Mouse (Mus musculus) spleen, postnatal 4 days (tissue): ENCODE results near the gene Clmn.

Experiments used
- DNase-seq, 2 experiments: peaks; one replicate each; pipeline ENCODE4 v3.0.0; 2022; ENCODE audit warnings: low spot score in 2 of 2

The Clmn gene

DNA sequence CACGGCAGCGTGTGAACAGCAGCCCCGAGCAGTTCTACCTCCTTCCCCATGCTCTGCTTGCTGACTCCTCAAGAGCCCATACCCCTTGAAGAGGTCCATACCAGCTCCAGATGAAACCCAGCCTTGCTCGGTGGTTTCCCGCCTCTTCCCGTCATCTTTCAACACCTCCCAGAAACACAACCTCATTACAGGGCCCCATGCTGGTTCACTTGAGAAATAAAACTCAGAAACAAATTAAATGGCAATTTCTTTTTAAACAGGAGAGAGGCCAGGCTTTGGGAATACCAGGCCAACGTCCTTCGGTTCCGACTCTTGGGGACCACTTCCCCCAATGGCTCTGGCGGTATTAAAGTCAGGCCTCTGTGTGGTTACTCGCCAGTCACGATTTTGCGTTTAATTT is 51.1 kb downstream of the Clmn start:
- DNase-seq, result no peak

DNA sequence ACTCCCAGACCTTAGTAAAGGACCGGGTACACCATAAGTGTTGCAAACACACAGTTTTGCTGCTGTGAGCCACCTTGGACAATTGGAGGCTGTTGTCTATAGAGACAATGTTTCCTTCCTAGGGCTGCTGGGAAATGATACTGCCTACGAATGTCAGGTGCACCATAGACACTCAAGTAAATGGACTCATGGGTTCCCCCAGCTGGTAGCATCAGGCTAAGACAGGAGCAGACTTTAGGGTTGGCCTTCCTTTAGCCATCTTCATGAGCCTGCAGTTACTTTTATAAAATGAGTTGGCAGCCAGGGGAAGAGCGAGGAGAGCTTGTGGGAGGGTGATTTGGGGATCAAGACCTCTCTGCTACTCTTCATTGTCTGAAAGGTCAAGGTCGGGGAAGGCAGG is 52.2 kb downstream of the Clmn start:
- no peak for DNase-seq

GRCm38 (mm10) chr12:104810923-104811443 is 53.9 kb downstream of the Clmn start:
- no peak for DNase-seq

DNA sequence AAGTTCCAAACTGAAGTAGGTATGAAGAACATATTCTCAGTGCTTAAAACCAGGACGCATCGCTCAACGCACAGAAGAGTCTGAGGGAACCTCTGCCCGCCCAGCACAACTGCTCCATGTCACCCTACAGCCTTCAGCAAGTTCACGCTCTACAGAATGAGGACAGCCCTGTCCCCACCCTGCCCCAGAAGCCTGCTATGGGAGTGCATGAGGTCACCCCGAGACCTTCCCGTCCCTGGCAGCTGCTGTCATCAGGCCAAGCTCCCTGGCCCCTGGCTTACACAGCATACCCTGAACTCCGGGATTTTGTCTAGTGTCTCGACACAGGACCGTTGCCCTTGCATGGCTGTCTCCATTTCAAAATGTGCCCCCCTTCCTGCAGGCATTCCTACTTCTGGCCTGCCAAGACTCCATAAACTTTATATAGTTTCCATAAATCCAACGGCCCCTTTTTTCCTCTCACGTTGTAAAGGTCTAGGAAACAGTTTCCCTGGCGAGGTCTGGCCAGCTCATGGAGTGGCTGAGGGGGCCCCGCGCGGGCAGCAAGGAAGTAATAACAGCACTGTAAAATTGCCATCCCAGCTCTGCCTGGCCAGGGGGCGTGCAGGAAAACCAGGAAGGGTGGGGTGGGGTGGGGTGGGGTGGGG is 56.3 kb downstream of the Clmn start:
- DNase-seq, result no peak

DNA sequence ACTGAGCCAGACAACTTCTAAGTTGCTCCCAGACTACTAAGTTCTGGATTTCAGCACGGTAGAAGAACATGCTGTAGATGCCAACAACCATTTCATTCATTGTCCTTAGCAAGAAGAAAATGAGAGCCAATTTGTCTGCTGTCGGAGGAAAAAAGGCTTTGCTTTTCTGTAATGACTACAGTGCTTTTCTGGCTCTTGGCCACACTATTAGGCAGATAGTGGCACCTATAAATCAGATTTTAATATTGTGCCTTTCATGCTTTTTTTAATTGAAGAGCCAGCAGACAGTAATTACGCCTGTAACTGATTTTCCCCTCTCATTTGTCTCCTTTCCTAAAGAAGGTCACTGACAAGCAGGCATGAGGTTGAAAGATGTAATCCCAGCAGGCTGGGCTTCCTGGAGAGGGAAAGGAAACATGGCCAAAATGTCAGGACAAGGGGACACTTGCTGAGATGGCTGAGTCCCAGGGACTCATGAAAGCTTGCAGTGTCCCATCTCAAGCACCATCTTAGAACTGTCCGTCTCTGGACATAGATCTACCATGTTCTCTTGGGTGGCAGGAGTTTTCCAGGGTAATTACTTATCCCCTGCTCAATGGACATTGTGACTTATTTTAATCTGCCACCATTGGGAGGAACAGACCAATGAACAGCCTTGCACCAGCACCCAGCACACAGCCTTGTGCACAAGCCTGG is 58.0 kb downstream of the Clmn start:
- DNase-seq, result no peak

DNA sequence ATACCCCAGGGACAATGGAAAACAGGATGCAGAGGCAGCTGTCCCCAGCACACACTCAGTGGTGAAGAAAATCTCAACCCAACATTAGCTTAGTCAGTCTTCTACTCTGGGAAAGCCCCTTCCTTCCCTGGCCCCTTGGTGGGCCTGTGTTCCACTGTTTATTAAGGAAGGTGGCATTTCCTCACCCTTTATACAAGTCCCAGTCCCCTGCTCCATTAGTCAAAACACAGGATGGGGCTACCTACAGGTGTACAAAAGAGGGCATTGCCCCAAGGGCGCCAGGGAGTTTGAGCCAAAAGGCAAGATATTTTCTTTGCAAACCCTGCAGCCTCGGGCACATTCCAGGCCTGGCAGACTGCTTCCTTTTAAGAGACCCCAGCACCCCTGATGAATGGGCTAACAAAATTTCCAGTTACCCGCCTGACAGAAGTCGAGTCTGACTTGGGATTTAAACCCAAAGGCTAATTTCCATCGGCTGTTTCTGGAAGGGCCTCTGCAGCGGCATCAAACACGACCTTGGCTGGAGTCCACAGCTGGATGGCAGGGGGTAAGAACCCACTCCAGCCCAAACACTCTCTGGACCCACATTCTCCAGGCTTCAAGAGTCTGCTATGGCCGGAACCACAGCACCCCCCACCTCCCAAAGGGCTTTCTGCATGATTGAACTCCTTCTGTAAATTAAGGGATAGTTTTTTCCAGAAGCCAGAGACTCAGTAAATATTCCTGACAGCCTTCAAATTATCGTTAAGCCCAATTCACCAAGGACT is 63.2 kb downstream of the Clmn start:
- DNase-seq, result no peak

DNA sequence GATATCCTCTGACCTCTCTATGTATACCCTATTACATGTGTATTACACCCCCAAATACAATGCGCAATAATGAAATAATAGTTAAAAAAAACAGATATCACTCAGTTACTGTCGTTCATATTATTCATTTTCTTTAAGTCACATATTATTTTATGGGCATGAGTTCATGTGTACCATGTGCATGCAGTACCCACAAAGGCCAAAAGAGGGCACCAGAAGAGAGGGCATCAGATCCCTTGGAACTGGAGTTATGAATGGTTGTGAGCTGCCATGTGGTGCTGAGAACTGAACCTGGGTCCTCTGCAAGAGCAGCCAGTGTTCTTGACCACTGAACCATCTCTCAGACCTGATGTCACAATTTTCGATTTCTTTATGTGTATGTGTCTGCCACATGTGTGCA is 65.5 kb downstream of the Clmn start:
- no peak for DNase-seq

GRCm38 (mm10) chr12:104797905-104798304 is 67.0 kb downstream of the Clmn start:
- no peak for DNase-seq

DNA sequence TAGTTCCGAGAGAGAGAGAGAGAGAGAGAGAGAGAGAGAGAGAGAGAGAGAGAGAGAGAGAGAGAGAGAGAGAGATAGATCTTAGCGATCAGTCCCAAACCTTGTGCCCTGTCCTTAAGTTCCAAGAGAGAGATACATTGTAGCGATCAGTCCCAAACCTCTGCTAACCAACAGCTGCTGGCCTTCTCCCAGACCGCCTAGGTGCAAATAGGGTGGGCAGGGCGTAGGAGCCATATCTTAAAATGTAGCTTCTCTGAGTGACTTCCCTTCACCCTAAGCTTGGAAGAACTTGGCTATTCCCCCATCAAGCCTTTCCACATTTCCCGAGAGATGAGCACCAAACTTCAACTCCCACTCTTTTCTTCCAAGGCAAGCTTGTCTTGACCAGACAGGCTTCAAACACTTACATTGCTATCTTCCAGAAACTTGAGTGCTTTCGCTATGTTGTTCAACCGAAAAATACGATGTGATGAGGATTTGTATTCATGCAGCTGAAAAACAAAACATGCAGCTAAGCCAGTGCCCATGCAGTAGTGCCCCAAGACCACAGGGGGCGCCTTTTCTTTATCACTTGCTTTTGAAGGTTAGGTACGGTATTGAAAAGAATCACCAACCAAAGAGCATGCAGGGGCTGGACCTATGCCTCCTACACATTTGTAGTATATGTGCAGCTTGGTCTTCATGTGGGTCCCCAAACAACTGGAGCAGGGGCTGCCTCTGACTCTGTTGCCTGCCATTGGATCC is 68.1 kb downstream of the Clmn start:
- DNase-seq, result no peak

GRCm38 (mm10) chr12:104794957-104795356 is 69.9 kb downstream of the Clmn start:
- DNase-seq, result no peak

DNA sequence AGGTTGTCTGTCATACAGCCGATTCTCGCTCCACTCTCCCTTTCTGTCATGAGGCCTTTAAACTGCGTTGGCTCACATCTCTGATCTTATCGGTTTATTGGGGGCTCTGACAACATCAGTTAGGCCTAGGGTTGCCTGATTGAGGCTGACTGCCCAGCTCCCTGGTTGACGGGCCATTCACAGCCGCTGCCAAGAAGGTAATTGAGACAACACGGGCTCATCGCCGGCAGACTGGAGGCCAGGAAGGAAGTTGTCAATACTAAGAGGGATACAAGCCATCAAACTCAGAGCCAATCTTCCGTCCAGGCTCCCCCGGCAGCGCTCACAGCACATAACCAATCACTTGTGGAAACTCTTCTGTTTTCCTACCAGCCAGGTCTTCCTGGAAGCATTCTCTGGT is 71.4 kb downstream of the Clmn start:
- DNase-seq, result no peak

- DNase-seq, result no peak
Measured at GRCm38 (mm10) chr12:104777603-104778002, 87.3 kb downstream of the Clmn start.

- DNase-seq, result no peak
Measured at GRCm38 (mm10) chr12:104771941-104772340, 92.9 kb downstream of the Clmn start.

DNA sequence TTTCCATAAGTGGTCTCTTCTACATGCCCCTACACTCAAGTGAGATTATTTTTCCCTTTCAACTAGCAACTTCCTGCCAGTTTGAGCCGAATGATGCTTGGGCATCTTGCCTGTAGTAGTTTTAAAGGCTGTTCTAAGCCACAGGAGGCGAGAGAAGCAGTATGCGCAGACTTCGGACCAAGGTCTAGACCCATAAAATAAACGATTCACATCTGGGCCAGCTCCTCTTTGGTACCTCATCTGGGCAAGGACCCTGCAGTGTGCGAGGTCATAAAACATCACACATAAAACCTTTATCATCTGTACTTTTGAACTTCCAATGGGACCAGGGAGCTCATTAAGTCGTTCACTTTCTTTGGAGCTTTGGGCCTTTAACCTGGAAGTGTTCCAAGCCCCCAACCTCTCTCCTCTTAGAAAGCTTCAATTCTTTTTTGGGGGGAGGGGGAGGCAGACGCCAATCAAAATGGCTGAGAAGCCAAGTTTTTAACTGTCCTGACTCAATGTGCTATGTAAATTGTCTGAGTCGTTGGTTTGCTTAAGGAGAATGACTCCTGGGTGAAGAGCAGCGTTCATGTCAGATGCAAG is 95.6 kb downstream of the Clmn start:
- no peak for DNase-seq

DNA sequence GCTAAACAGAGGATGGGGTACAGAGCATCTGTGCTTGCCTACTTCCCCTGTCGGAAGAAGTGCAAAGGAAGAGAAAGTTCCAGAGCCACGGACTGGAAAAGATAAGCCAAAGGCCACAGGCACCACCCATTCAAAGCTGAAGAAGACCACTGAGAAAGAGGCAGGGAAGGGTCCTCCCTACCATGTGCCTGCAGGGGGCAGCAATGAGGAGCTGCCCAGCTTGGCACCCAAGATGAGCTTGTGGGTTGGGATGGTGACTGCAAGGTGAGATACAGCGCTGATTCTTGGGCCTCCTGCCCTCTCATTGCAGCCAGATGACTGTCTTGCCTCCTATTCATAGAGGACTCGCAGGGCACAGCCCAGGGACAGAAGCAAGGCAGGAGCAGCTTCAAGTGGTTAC is 97.7 kb downstream of the Clmn start:
- DNase-seq, result no peak

- no peak for DNase-seq
Measured at GRCm38 (mm10) chr12:104765761-104766160, 99.1 kb downstream of the Clmn start.

- no peak for DNase-seq
Measured at GRCm38 (mm10) chr12:104765116-104765515, 99.8 kb downstream of the Clmn start.

GRCm38 (mm10) chr12:104763918-104764317 is 101.0 kb downstream of the Clmn start:
- no peak for DNase-seq

DNA sequence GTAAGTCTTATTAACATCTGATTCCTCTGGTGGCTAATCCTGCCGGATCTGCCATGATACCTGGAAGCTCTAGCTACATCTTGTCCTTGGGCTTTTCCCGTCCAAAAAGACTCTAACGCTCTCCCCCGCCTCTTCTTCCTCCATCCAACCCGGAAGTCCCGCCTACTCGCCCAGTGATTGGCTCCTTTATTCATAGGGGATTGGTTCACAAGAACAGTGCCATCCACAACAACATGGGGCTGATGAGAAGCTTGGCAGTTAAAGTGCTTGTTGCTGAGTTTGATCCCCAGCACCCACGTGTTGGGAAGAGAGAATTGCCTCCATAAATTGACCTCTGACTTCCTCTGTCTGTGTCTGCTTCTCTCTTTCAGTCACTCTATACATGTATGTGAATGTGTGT is 103.5 kb downstream of the Clmn start:
- DNase-seq, result no peak

- DNase-seq, result no peak
Measured at GRCm38 (mm10) chr12:104758066-104758465, 106.8 kb downstream of the Clmn start.

DNA sequence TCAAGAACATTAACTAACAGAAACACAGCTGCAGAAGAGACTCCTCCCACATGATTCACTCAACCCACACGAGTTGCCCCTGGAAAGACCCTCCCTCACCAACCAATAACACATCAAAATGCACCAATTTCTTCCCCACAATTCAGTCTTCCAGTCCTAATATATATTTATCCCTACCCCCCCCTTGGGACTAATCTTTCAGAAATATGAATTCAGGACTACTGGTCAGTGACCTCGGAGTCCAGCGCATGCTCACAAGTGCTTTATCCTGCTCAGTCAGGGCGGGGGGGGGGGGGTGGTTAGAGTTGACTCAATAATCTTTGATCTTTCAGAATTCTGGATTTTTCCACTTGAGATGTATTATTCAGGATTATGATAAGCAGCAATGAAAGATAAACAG is 111.2 kb downstream of the Clmn start:
- no peak for DNase-seq
